Mouse (Mus musculus): ENCODE measurements around the gene Atp8a2. TPM values are rescaled to one million over a fixed set of nuclear protein-coding genes. Genes with fewer than 3 reads are reported as not detected.
A peak's percentile ranks its signal among the peaks of the same experiment; 100 is the strongest.

Gene Atp8a2
- total RNA-seq, 2 experiments from 2014 or later = 42.5 to 44.8 TPM

DNA sequence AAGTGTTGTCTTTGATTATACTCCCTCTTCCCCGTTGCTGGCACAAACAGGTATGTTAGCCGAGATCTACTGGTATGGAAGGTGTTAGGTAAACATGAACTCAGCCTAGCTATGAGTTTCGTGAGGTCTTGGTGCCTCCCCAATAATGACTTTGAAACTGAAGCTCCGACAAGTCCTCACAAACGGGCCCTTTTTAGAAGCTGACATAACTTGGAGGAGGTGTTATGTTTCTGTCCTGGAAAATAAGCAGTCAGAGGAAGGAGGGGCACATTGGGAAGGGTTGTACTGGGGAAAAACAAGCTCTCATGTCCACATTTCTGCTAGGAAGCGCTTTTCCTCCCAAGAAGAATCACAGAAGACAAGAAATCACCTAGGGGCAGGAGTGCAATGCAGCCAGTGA lies 540.4 kb downstream of the Atp8a2 start:
- no peak for DNase-seq (ENCODE audit: low spot score in 2 of 2)

GRCm38 (mm10) chr14:59649337-59649736 lies 547.6 kb downstream of the Atp8a2 start:
- DNase-seq (ENCODE audit: low spot score in 2 of 2) = no peak

DNA sequence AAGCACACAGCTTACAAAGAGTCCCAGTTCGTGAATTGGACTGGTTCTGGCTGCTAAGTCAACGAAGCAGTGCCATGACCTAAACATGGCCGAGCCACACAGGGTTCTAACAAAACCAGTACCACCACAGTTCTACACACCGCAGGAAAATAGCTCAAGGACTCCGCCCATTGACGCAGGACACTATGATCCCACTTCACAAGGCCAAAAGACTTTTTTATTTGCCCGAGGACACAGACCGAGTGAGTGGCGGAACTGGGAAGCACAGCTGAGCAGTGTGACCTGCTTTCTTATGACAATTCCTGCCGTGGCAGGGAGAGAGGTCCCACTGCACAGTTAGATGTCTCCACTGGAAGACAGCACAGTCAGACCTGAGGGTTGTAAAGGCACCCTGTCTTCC lies 548.4 kb downstream of the Atp8a2 start:
- DNase-seq (ENCODE audit: low spot score in 2 of 2) = no peak

GRCm38 (mm10) chr14:59646826-59647697 lies 549.9 kb downstream of the Atp8a2 start:
- no peak for DNase-seq (ENCODE audit: low spot score in 2 of 2)

GRCm38 (mm10) chr14:59644896-59645295 lies 552.1 kb downstream of the Atp8a2 start:
- no peak for DNase-seq (ENCODE audit: low spot score in 2 of 2)

GRCm38 (mm10) chr14:59644166-59644565 lies 552.8 kb downstream of the Atp8a2 start:
- DNase-seq (ENCODE audit: low spot score in 2 of 2) = no peak

GRCm38 (mm10) chr14:59643582-59643981 lies 553.4 kb downstream of the Atp8a2 start:
- no peak for DNase-seq (ENCODE audit: low spot score in 2 of 2)

DNA sequence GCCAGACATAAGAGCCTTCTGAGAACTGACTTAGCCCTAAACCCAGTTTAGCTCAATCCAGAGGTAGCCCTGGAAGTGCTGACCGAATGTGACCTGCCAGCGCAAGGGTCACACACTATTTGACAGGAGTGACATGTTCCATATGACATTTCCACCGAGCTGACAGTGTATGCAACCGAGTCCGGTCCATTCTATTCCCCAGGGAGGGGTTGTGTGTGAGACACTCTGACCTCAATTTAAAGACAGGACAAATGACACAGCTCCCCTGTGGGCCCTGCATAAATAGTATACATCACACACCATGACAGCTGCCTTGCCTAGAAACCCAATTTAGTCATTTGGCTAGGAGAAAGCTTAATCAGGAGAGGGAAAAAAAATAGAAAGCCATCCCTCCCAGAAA lies 555.1 kb downstream of the Atp8a2 start:
- no peak for DNase-seq (ENCODE audit: low spot score in 2 of 2)

DNA sequence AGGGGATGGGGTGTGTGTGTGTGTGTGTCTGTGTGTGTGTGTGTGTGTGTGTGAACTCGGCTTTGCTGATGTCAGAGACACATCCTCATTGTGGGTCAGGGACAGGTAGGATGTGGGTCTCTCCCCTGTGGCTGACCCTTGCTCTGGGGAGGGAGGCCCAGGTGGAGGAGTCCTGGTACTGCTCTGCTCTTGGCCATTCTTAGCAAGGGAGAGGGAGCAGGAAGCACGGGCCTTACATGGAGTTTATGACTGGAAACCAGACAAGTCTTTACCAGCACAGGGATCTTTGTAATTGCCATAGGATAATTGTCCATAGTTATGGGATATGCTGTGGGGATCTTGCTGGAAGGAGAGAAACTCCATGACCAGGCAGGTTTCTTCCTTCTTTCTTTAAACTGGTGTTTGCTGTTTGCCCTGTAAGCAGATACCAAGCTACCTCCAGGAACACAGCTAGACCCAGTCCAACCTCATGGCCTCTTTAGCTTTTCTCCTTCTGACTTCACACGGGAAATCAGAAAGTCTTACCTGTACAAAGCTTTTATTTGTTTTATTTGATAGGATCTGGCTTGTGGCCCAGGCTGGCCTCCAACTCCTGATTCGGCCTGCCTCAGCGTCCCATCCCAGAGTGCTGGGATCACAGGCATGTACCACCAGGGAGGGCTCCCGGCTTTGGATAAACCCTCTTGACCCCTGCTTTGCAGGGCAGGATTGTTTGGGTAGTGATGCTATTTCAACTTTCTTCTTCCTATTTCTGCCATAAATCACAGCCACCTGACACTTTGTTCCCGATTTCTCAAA lies 557.9 kb downstream of the Atp8a2 start:
- no peak for DNase-seq (ENCODE audit: low spot score in 2 of 2)

- no peak for DNase-seq (ENCODE audit: low spot score in 2 of 2)
Observed at GRCm38 (mm10) chr14:59633988-59634387, 563.0 kb downstream of the Atp8a2 start.

DNA sequence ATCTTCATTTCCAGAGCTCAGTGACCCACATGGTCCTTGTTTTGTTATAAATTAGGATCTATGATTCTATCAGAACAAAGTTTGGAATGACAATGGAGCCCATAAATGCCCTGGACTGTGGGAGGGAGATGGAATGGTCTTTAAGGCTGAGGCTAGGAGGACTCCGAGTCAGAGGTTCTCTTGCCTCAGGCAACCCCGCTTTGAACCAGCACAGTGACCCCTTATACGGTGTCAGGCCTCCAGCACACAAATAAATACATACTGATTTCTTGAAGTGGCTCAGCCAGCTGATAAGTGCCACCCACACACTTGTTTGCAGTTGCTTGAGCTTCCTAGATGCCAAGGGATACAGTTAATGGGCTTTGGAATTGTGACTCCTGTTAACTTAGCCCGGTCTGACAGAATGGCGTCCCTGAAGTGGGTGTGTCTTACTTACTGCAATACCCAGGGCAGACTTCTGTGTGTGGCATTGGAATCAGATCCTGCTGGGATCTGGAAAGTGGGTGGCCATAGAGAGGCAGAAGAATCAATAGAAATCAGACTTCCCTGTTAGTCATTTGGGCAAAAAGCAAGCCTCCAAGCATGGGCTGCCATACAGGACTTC lies 563.6 kb downstream of the Atp8a2 start:
- no peak for DNase-seq (ENCODE audit: low spot score in 2 of 2)

DNA sequence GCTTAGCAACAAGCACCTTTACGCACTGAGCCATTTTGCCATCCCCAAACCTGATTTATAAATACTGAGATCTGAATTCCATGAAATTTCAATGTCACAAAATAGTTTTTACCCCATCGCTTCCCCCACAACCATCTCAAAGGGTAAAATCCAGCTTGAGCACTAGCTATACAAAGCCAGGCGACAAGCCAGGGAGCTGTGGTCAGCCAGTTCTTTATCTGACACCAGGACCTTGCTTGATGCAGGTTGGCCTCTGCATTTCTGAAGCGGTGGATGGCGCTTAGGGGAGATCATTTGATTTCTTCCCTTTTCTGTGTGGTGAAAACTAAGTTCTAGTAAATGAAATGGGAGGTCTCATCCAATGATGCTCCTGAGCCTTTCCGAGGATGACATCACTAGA lies 564.9 kb downstream of the Atp8a2 start:
- no peak for DNase-seq (ENCODE audit: low spot score in 2 of 2)

DNA sequence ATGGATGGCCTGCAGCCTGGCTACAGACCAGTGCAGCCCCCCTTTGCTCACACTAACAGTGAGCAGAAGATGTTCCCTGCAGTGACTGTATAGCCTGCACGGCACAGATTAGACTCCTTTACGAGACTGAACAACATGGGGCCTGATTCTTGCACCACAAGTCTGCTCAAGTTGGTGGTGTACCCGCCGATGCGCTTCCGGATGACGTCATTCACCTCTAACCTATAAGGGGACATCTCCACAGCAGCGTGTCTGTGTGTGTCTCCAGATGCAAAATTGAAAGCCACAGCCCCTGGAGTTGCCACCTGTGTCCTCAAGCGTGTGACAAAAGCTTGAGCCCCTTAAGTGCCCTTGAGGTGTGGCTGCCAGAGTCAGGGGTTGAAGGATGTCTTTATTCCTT lies 566.9 kb downstream of the Atp8a2 start:
- DNase-seq (ENCODE audit: low spot score in 2 of 2) = no peak

- no peak for DNase-seq (ENCODE audit: low spot score in 2 of 2)
Observed at GRCm38 (mm10) chr14:59629308-59629707, 567.7 kb downstream of the Atp8a2 start.

- peak in 1 of 2 experiments; percentile 15 for DNase-seq (ENCODE audit: low spot score in 2 of 2)
Observed at GRCm38 (mm10) chr14:59627823-59628222, 569.2 kb downstream of the Atp8a2 start.

DNA sequence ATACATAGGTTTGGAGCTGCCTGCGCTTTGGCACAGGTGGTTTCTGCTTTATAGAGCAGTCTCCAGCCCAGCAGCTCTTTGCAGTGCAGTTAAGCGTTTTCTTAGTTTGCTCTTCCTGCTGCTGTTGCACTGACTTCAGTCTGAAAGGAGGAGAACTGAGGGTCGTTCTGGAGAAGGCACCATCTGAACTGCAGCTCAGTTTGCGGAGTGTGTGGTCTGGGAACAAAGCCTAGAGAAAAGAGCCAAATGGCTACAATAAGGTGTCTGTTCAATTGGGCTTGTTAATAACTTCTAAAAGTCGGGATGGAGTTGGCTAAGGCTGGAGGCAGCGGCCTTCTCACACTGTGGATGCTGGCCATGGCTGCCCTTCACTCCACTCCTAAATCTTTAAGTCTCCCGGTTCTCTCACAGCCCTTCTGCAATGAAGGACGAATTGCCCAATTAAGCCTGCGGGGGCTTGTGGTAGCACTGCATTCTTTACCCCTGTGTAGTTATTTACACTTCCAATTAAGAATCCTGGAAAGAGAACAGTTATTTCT lies 569.8 kb downstream of the Atp8a2 start:
- no peak for DNase-seq (ENCODE audit: low spot score in 2 of 2)

DNA sequence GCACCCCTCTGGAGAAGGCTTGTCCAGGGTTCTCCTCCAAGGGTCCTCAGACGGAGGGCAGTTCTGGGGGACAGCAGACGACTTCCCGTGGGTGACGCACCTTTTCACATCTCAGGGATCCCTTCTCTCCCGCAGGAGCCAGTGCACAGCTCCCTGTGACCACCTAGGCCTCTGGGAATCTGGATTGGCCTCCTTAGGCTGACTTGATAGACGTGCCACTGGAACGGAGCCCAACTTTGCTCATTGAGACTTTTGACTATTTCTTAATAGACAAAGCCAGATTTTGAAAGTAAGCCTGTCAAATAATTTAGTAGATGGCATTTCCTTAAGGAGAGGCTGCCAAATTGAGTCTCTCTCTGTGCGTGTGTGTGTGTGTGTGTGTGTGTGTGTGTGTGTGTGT lies 570.3 kb downstream of the Atp8a2 start:
- DNase-seq (ENCODE audit: low spot score in 2 of 2) = no peak

- no peak for DNase-seq (ENCODE audit: low spot score in 2 of 2)
Observed at GRCm38 (mm10) chr14:59625806-59626364, 571.1 kb downstream of the Atp8a2 start.

GRCm38 (mm10) chr14:59625158-59625805 lies 571.7 kb downstream of the Atp8a2 start, which contains the start of gene Shisa2:
Shisa2 (plus strand) TSS chr14:59625308.
- DNase-seq (ENCODE audit: low spot score in 2 of 2) = peak; percentile 54 to 58

GRCm38 (mm10) chr14:59624326-59624885 lies 572.6 kb downstream of the Atp8a2 start:
- DNase-seq (ENCODE audit: low spot score in 2 of 2) = no peak
